Mouse (Mus musculus) spleen, adult 2 months (tissue): ENCODE measurements around the gene Dusp23. TPM values are rescaled to one million over a fixed set of nuclear protein-coding genes. Genes with fewer than 3 reads are reported as not detected.

Experiments
- DNase-seq, 2 experiments: peaks; one replicate each; pipeline versions ENCODE4 v3.0.0 to v3.0.0-alpha.2; 2012 to 2021; ENCODE audit warnings: low spot score in 2 of 2, low read depth in 1 of 2
- H3K27ac ChIP-seq: fragments of 200-500 bp; 2 replicates; pipeline ENCODE4 v1.5.1; 2012; ENCODE audit warnings: low read length, inconsistent platforms; ENCODE audit not compliant: insufficient read depth
- H3K27me3 ChIP-seq: fragments of 200-500 bp; 2 replicates; pipeline ENCODE4 v1.6.1; 2012; ENCODE audit warnings: mild to moderate bottlenecking, moderate library complexity, low read length, inconsistent platforms; ENCODE audit not compliant: control insufficient read depth, insufficient read depth
- H3K36me3 ChIP-seq: fragments of 200-500 bp; 2 replicates; pipeline ENCODE4 v1.6.1; 2012; ENCODE audit warnings: mild to moderate bottlenecking, low read length, inconsistent platforms; ENCODE audit not compliant: control insufficient read depth, insufficient read depth
- H3K4me1 ChIP-seq: fragments of 200-500 bp; 2 replicates; pipeline ENCODE4 v1.6.1; 2011; ENCODE audit warnings: inconsistent platforms; ENCODE audit not compliant: control insufficient read depth, insufficient read depth, insufficient read length
- H3K4me3 ChIP-seq: fragments of 200-500 bp; 2 replicates; pipeline ENCODE4 v1.5.1; 2011; ENCODE audit warnings: mild to moderate bottlenecking, inconsistent platforms; ENCODE audit not compliant: insufficient read depth, insufficient read length; ENCODE audit errors: extremely low read depth
- CTCF ChIP-seq: fragments of 200-500 bp; IDR thresholded peaks from 2 replicates; pipeline ENCODE4 v1.5.1; 2011; ENCODE audit warnings: mild to moderate bottlenecking, inconsistent platforms; ENCODE audit not compliant: insufficient read depth, insufficient read length, insufficient replicate concordance; ENCODE audit errors: extremely low read depth
- POLR2A ChIP-seq: fragments of 200-500 bp; IDR thresholded peaks from 2 replicates; pipeline ENCODE4 v1.6.1; 2011; ENCODE audit warnings: low read depth, low read length, inconsistent platforms
- WGBS: fragments of 180-500 bp; shearing (Covaris S2); methylation state at CpG from one replicate; pipeline ENCODE4 v1.1.7; 2018; 5-methylcytosine and 5-hydroxymethylcytosine counted together
- polyA plus RNA-seq: library from polyadenylated mRNA; depleted of rRNA; stranded (reverse); fragments of >200 nt; gene quantifications from 2 replicates; pipeline ENCODE4 v1.2.3, GENCODE M21; 2012

The Dusp23 gene
- polyA plus RNA-seq, 1 experiment, result 11.4 TPM

DNA sequence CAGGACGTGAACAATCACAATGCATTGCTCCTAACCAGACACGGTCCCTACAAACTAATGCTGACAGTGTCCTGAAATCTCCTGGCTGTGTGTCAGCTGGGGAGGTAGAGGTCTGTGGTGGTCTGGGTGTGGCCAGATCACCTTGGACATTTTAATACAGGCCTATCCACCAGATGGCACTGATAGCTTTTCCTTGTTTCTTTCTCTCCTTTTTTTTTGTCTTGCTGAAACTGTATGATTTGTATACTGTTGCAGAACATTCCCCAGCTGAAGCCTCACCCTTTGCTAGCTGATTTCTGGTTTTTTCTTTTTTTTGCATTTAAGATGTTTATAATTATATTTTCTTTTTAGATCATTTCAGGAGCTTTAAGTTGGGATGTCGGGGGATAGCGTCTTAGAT is 5.0 kb upstream of the Dusp23 start:
- H3K36me3 ChIP-seq, result no peaks in the 10 kb centered on the region
- no peak overlapping the region for H3K4me3 ChIP-seq
- TF ChIP-seq CTCF (no peak), POLR2A (no peak)
- no peak for DNase-seq
- H3K27ac ChIP-seq, result no peak overlapping the region
- no peaks in the 10 kb centered on the region for H3K27me3 ChIP-seq
- H3K4me1 ChIP-seq, result no peaks in the 10 kb centered on the region
- WGBS, result 90% methylated on average over 4 of the region's 4 CpGs

DNA sequence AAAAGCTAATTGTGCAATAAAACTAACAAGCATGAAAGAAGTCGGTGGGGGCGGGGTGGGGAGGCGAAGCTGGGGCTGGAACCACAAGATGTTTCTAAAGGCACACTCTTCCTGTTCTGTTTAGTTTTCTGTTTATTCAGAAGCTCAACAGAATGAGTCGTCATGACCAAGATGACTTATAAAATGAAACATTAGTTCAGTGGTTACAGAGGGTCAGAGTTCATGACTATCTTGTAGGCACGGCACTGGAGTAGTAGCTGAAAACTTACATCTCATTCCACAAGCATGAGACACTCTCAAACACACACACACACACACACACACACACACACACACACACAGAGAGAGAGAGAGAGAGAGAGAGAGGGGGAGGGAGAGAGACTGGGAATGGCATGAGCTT is 3.5 kb upstream of the Dusp23 start:
- WGBS, result 45% methylated on average over 5 of the region's 5 CpGs
- no peak overlapping the region for H3K4me3 ChIP-seq
- no peak overlapping the region for H3K27ac ChIP-seq
- TF ChIP-seq CTCF, result no peak
- no peak for TF ChIP-seq POLR2A
- no peaks in the 10 kb centered on the region for H3K36me3 ChIP-seq
- no peak for DNase-seq
- no peaks in the 10 kb centered on the region for H3K4me1 ChIP-seq
- no peaks in the 10 kb centered on the region for H3K27me3 ChIP-seq

DNA sequence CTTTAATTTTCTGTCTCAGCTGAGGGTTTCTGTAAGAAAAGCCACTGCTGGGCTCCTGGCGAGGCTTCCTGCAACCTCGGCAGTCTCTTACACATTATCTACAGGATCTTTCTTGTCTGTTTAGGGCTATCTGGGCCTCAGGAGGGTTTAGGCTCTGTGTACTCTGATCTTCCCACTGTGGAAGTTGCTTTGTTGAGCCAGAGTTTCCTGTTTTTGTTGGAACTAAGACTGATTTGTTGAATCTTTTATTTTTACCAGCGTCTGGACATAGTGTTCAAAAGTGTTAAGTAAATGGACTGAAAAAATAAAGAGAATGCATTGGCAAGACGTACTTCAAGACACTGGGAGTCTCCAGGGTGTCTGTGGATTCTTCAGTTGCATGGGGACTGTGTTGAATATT is 2.5 kb upstream of the Dusp23 start:
- no peak overlapping the region for H3K4me3 ChIP-seq
- H3K36me3 ChIP-seq, result no peaks in the 10 kb centered on the region
- H3K4me1 ChIP-seq, result no peaks in the 10 kb centered on the region
- H3K27ac ChIP-seq, result no peak overlapping the region
- no peaks in the 10 kb centered on the region for H3K27me3 ChIP-seq
- DNase-seq, result no peak
- TF ChIP-seq CTCF (no peak), POLR2A (no peak)
- WGBS, result 55% methylated on average over 4 of the region's 4 CpGs

DNA sequence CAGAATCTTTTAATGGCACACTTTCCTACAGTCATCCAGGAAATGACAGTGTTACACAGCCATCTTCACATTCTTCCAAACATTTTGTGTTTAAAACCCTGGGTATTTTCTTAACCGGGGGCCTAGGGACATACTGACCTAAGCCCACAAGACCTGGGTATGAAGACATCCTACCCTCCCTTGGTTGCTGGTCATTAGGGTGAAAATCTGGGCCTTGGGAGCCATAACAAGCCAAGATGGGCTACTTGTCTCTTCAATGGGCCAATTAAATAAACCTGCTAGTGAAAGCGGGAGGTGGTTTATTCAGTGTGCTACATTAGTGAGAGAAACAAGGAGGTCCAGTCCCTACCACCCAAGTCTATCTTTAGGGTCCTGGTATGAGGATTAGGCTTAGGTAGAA is 1.4 kb upstream of the Dusp23 start:
- 87% methylated on average over 2 of the region's 2 CpGs for WGBS

DNA sequence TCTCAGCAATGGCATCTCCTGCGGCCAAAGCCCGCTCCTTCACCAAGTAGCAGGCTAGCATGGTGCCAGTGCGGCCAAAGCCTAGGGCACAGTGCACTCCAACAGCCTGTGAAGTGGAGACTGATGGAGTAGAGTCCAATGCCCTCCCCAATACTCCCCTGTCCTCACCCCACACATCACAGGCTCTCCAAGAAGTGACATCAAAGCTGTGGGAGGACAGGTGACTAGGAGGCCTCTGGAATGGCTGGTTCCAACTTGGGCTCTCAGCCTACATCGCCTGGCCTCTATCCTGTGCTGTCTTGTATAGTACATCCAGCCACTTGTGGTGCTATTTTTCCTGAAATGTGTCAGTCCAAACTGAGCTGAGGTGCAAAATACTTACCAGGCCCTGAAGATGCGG is 1.0 kb downstream of the Dusp23 start:
- Histone ChIP-seq H3K36me3 (no peaks in the 10 kb centered on the region), H3K27ac (no peak overlapping the region), H3K27me3 (no peaks in the 10 kb centered on the region), H3K4me3 (no peak overlapping the region), H3K4me1 (no peaks in the 10 kb centered on the region)
- 93% methylated on average over 5 of the region's 5 CpGs for WGBS
- TF ChIP-seq POLR2A (no peak), CTCF (no peak)
- DNase-seq, result no peak

More for the DNA sequence above, 1.4 kb upstream of the Dusp23 start:
- Histone ChIP-seq H3K27me3 (no peaks in the 10 kb centered on the region), H3K4me1 (no peaks in the 10 kb centered on the region), H3K36me3 (no peaks in the 10 kb centered on the region), H3K27ac (no peak overlapping the region), H3K4me3 (no peak overlapping the region)
- no peak for TF ChIP-seq CTCF
- no peak for TF ChIP-seq POLR2A
- no peak for DNase-seq

DNA sequence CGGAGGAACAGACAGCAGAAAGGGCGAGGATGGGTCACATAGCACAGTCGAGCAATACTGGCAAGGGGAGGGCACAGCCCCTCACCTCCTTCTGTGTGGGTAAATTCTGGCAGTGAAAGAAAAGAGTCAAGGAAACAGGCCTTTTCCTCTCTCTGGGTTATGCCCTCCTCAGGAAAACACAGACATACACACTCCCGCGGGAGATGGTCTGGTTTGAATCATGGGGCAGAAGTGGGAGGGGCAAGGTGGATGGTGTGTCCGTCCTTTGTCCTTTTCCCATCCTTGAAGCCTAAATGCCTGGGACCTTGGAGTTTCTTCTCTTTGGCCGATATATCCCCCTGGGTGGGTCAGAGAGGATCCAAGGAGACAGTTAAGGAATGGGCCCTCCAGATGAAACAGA is 2.9 kb downstream of the Dusp23 start:
- Histone ChIP-seq H3K27ac (no peak overlapping the region), H3K36me3 (no peaks in the 10 kb centered on the region), H3K27me3 (no peaks in the 10 kb centered on the region), H3K4me1 (no peaks in the 10 kb centered on the region), H3K4me3 (no peak overlapping the region)
- 74% methylated on average over 7 of the region's 7 CpGs for WGBS
- TF ChIP-seq POLR2A (no peak), CTCF (no peak)
- DNase-seq, result no peak

DNA sequence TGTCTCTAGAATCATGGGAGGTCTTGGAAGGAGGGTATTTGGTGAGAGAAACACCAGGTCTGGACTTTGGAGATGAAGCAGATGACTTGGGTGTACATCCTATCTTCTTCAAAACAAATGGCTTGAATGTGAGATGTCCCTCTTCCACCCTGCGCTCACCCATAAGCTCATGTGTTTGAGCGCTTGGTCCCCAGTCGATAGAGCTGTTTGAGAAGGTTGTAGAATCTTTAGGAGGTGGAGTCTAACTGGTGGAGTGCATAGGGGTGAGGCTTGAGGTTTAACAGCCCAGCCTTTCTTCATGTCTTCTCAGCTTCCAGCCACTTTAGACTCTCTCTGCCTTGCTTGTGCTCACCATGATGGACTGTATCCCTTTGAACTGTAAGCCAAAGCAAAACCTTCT is 6.5 kb downstream of the Dusp23 start:
- Histone ChIP-seq H3K4me3 (no peak overlapping the region), H3K27me3 (no peaks in the 10 kb centered on the region), H3K4me1 (no peaks in the 10 kb centered on the region), H3K36me3 (no peaks in the 10 kb centered on the region), H3K27ac (no peak overlapping the region)
- TF ChIP-seq POLR2A, result no peak
- no peak for TF ChIP-seq CTCF
- 95% methylated on average over 3 of the region's 3 CpGs for WGBS
- no peak for DNase-seq
